Mouse (Mus musculus): Measurements from ENCODE around the gene Rasl10a. TPM values are rescaled to one million over a fixed set of nuclear protein-coding genes. Genes with fewer than 3 reads are reported as not detected.

The Rasl10a gene
- polyA plus RNA-seq, 1 experiment from 2014 or later = 1.1 TPM

DNA sequence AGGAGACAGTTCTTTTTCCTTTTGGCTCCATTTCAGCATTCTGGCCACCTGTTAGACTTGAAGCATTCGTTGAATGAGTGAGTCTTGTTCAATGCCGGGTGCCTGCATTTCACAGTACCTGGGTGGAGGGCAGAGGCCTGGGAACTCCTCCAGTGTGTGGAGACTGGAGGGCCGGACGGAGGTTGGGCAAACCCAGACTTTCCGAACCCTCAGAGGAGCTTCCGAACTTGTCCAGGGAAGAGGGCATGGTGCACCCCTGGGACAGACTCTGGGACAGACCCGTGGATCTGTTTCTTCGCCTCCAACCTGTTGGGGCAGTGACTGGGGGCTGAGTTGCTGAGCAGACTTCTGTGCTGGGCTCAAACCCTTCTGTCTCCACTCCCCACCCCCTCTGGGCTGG is 864 bp upstream of the Rasl10a start:
- H3K27me3 ChIP-seq (ENCODE audit: insufficient read depth, poor library complexity, severe bottlenecking) = peaks cover 75% of the 10 kb centered on the region
- peaks cover 50% of the 10 kb centered on the region for H3K4me1 ChIP-seq
- H3K4me3 ChIP-seq = no peak overlapping the region
- H3K9me3 ChIP-seq = peaks cover 2% of the 10 kb centered on the region; the same call in 1 of the 2 replicates
- WGBS = 59% methylated on average over 8 of the region's 8 CpGs
- 0 out of 2 replicates have a peak, but pooled peaks cover 5% of the 10 kb centered on the region for H3K36me3 ChIP-seq
- H3K27ac ChIP-seq = no peak overlapping the region
- DNase-seq (ENCODE audit: low spot score) = no peak

DNA sequence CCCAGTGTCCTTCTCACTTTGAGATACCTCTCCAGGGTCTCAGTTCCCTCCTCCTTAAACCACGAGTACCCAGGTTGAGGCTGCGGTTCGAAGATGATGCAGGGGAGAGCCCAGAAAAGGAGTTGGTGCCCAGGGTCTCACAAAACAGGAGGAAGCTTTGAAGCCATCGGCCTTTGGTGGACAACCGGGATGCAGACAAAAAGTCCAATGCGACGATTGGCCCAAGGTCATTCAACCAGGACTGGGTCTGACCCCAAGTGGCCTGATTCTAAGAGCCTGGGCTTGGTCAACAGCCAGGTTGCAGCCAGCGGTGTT is 430 bp upstream of the Rasl10a start:
- H3K9me3 ChIP-seq = peaks cover 2% of the 10 kb centered on the region; the same call in 1 of the 2 replicates
- H3K27me3 ChIP-seq (ENCODE audit: insufficient read depth, poor library complexity, severe bottlenecking) = peaks cover 79% of the 10 kb centered on the region
- 19% methylated on average over 8 of the region's 8 CpGs for WGBS
- DNase-seq (ENCODE audit: low spot score) = no peak
- peak overlapping the region; percentile 69; the same call in 1 of the 2 replicates for H3K27ac ChIP-seq
- H3K4me1 ChIP-seq = peaks cover 55% of the 10 kb centered on the region
- peak overlapping the region; percentile 66 for H3K4me3 ChIP-seq
- 0 out of 2 replicates have a peak, but pooled peaks cover 5% of the 10 kb centered on the region for H3K36me3 ChIP-seq

DNA sequence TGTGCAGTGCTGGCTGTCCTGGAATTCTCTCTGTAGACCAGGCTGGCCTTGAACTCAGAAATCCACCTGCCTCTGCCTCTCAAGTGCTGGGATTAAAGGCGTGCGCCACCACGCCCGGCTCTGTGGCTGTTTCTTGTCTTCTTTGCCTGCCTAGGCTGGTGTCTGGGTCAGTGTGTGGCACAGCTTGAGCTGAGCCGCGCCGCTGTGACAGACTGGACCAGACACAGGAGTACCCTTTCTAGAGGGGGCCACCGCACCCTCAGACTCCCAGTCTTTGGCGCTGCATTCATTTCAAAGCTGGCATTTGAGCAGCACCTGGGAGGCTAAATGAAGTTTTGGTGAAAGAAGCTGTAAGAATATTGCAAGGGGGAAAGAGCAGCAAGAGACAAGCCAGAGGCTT is 855 bp downstream of the Rasl10a start:
- Histone ChIP-seq H3K27ac (no peak overlapping the region), H3K36me3 (0 out of 2 replicates have a peak, but pooled peaks cover 8% of the 10 kb centered on the region), H3K27me3 (ENCODE audit: insufficient read depth, poor library complexity, severe bottlenecking) (peaks cover 92% of the 10 kb centered on the region), H3K9me3 (peaks cover 2% of the 10 kb centered on the region; the same call in 1 of the 2 replicates), H3K4me1 (peaks cover 67% of the 10 kb centered on the region), H3K4me3 (no peak overlapping the region; the same call in 1 of the 2 replicates)
- no peak for DNase-seq (ENCODE audit: low spot score)
- WGBS = 36% methylated on average over 9 of the region's 9 CpGs

DNA sequence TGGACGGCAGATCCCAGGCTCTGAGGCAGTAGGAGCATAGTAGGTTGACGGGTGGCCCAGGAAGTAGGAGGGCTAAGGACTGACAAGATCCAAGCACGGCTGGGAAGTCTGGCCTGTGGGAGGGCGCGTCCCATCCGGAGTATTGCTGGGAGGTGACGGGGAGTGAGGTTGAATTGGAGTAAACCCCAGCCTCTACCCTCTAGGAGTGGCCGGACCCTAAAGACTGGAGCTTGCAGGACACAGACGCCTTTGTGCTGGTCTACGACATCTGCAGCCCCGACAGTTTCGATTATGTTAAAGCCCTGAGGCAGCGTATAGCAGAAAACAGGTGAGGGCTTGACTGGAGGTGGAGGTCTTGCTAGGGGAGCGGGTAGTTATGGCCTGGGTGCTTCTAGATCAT is 1.3 kb downstream of the Rasl10a start:
- DNase-seq (ENCODE audit: low spot score) = no peak
- Histone ChIP-seq H3K4me3 (no peak overlapping the region), H3K27me3 (ENCODE audit: insufficient read depth, poor library complexity, severe bottlenecking) (peaks cover 94% of the 10 kb centered on the region), H3K27ac (no peak overlapping the region), H3K36me3 (0 out of 2 replicates have a peak, but pooled peaks cover 8% of the 10 kb centered on the region), H3K4me1 (peaks cover 72% of the 10 kb centered on the region), H3K9me3 (peaks cover 2% of the 10 kb centered on the region; the same call in 1 of the 2 replicates)
- 29% methylated on average over 14 of the region's 14 CpGs for WGBS

DNA sequence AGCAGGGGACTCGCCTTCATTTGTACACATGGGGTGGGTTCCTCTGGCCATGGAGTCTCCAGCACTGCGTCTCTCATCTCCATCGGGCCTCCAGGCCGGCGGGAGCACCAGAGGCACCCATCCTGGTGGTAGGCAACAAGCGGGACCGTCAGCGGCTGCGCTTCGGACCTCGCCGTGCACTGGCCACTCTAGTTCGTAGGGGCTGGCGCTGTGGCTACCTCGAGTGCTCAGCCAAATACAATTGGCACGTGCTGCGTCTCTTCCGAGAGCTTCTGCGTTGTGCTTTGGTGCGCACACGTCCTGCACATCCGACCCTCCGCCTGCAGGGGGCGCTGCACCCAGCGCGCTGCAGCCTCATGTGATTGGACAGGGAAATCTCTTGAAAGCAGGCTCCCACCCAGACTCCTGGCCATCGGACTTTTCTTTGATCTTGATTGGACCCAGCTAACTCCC is 1.8 kb downstream of the Rasl10a start:
- Histone ChIP-seq H3K36me3 (0 out of 2 replicates have a peak, but pooled peaks cover 8% of the 10 kb centered on the region), H3K9me3 (peaks cover 2% of the 10 kb centered on the region; the same call in 1 of the 2 replicates), H3K27ac (no peak overlapping the region), H3K4me1 (peaks cover 77% of the 10 kb centered on the region), H3K27me3 (ENCODE audit: insufficient read depth, poor library complexity, severe bottlenecking) (peaks cover 99% of the 10 kb centered on the region), H3K4me3 (0 out of 2 replicates have a peak overlapping the region, but pooled peaks have one; percentile 25)
- DNase-seq (ENCODE audit: low spot score) = no peak
- 11% methylated on average over 27 of the region's 27 CpGs for WGBS

DNA sequence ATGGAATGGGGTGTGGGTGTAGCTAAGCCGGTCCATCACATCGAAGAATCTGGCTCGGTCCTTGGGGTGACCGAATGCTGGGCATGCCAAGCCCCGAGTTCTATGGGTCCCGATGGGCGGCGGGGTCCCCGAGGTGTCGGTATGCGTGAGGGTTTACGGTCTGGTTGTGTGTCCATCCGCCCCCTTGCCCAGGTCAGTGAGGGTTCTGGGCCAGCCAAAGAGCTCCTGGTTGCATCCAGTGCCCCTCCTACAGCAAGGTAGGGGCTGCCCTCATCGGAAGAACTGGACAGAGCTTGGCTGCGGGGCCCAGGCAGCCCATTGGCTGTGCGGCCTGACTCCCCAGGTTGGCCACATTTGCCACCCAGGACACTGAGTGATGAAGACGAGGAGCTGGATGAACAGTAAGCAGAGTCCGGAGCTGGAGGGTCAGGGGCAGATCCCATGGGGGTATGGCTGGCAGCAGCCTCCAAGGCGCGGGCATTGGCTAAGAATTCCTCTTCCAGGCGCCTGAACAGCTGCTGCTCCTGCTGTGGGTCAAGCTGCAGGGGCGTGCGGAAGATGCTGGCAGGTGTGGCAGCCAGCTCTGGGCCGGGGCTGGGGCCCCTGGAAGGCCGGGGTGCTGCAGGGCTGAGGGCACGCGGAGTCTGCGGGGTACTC is 3.0 kb downstream of the Rasl10a start:
- DNase-seq (ENCODE audit: low spot score) = no peak
- Histone ChIP-seq H3K9me3 (peaks cover 2% of the 10 kb centered on the region; the same call in 1 of the 2 replicates), H3K36me3 (0 out of 2 replicates have a peak, but pooled peaks cover 8% of the 10 kb centered on the region), H3K4me1 (peaks cover 73% of the 10 kb centered on the region), H3K4me3 (peak overlapping the region; percentile 60), H3K27ac (peak overlapping the region; percentile 71; the same call in 1 of the 2 replicates), H3K27me3 (ENCODE audit: insufficient read depth, poor library complexity, severe bottlenecking) (peaks cover 89% of the 10 kb centered on the region)
- WGBS = 55% methylated on average over 28 of the region's 28 CpGs

DNA sequence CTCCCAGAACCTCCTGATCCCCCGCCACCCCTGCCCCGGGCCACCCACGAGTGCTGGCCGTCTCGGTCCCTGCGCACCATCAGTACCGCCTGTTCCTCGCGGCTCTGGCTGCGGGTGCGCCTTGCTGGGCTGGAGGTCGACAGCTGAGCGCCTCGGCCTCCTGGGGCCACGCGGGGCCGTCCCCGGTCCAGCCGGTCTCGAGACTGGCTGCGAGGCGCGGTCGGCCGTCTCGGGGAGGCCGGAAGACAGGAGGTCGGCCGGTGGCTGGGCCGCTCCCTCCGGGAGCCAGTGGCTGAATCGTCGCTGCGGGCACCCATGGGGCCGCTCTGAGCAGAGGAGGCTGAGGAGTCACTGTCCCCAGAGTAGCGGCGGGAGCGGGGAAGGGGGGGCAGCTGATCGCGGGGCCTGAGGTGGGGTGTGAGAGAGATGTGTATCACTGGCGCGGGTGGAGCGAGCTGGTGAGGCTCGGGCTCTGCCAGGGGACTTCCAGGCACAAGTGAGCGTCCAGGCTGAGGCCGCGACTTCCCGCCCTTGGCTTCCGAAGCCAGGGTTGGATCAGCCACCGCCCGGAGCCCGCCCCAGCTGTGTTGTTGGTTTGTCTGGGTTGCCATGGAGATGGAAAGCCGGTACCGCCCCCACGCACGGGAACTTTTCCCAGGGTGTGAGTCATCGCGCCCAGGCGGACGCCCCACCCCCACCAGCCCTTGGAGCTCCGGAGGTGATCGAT is 3.6 kb downstream of the Rasl10a start:
- WGBS = 2% methylated on average over 62 of the region's 62 CpGs
- Histone ChIP-seq H3K27ac (peak overlapping the region; percentile 71), H3K27me3 (ENCODE audit: insufficient read depth, poor library complexity, severe bottlenecking) (peaks cover 82% of the 10 kb centered on the region), H3K4me1 (peaks cover 66% of the 10 kb centered on the region), H3K36me3 (0 out of 2 replicates have a peak, but pooled peaks cover 8% of the 10 kb centered on the region), H3K4me3 (peak overlapping the region; percentile 60), H3K9me3 (peaks cover 2% of the 10 kb centered on the region; the same call in 1 of the 2 replicates)
- DNase-seq (ENCODE audit: low spot score) = peak; percentile 94

DNA sequence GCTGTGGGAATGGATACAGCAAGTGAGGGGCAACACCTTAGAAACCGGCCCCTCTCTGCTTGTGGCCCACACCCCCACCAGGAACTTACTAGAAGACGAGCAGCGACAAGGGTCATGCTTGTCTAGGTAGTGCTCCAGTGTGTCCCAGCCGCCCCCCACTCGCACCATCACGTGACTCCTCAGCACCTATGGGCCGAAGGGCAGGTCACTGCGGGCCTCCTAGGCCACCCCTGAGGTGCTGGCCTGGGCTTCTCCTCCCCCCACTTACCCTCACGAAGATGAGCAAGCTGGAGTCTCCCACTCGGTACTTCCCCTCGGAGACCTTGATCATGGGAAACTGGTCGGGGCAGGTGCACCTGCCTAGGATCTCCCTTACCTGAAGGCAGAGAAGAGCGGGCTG is 4.4 kb downstream of the Rasl10a start:
- Histone ChIP-seq H3K27me3 (ENCODE audit: insufficient read depth, poor library complexity, severe bottlenecking) (peaks cover 74% of the 10 kb centered on the region), H3K4me1 (peaks cover 63% of the 10 kb centered on the region), H3K27ac (peak overlapping the region; percentile 71; the same call in 1 of the 2 replicates), H3K4me3 (peak overlapping the region; percentile 60), H3K36me3 (0 out of 2 replicates have a peak, but pooled peaks cover 8% of the 10 kb centered on the region), H3K9me3 (peaks cover 2% of the 10 kb centered on the region; the same call in 1 of the 2 replicates)
- DNase-seq (ENCODE audit: low spot score) = no peak
- 21% methylated on average over 13 of the region's 13 CpGs for WGBS

DNA sequence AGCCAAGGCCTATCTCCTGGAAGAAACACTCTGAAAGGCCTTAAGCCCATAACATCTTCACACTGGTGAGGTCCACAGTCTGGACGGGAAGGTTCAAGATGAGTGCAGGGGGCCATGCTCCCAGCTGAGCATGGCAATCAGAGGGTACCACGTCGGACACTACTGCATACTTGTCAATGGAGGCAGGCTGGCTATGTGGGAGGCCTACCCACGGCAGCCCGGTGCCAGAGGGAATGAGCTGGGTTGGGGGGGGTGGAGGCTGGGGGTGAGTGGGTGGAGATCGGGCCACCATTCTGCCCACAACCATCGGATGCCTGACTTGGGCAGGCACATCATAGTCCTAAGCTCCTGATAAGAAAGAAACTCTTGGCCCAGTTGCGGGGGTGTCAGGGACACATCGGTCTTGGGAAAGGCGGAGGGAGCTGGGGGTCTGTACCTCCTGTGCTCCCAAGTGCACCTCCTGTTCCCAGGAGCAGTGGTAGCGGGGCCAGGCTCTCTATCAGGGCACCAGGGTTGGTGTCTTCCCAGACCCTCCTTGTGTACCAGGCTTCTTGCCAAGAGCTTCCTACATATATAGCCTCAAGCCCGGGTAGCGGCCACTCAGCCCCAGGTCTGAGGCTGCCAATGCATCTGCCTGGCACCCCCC is 5.1 kb downstream of the Rasl10a start:
- Histone ChIP-seq H3K27me3 (ENCODE audit: insufficient read depth, poor library complexity, severe bottlenecking) (peaks cover 68% of the 10 kb centered on the region), H3K4me1 (peaks cover 57% of the 10 kb centered on the region), H3K36me3 (peaks cover 13% of the 10 kb centered on the region), H3K9me3 (peaks cover 2% of the 10 kb centered on the region; the same call in 1 of the 2 replicates), H3K27ac (no peak overlapping the region), H3K4me3 (peak overlapping the region; percentile 60; the same call in 1 of the 2 replicates)
- WGBS = 66% methylated on average over 13 of the region's 13 CpGs
- no peak for DNase-seq (ENCODE audit: low spot score)

DNA sequence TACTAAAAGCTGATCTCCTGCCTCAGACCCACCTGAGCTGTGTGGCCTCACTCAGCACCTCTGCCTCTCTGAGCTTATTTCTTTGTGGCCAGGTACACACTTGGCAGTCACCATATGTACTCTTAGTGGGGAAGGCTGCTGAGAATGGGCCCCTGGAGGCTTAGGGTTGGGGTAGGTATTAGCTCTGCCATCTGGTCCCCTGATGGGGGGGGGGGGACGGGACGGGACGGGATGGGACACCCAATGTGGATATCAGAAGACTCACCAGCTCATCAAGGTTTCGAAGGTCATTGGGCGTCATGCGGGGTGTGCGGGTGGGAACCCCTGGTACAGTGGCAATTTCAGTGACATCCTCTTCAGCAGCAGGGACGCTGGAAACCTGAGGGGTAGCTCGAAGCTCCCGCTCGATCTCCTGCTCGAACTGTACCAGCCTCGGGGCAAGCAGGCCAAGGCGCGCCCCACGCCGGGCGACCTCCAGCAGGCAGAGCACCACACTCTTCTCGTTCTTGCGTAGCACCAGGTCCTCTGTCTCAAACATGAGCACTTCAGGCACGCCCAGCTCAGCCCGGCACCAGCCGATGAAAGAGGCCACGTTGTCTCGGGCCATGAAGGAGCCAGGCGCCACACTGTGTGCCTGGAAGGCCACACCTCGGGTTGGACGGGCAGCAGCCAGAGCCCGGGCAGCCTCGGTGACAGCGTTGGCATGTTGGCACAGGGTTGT is 5.8 kb downstream of the Rasl10a start:
- peaks cover 21% of the 10 kb centered on the region for H3K36me3 ChIP-seq
- H3K4me3 ChIP-seq = peak overlapping the region; percentile 77
- 57% methylated on average over 31 of the region's 31 CpGs for WGBS
- peaks cover 53% of the 10 kb centered on the region for H3K4me1 ChIP-seq
- peaks cover 61% of the 10 kb centered on the region for H3K27me3 ChIP-seq (ENCODE audit: insufficient read depth, poor library complexity, severe bottlenecking)
- no peak for DNase-seq (ENCODE audit: low spot score)
- peaks cover 2% of the 10 kb centered on the region; the same call in 1 of the 2 replicates for H3K9me3 ChIP-seq
- peak overlapping the region; percentile 30; the same call in 1 of the 2 replicates for H3K27ac ChIP-seq

DNA sequence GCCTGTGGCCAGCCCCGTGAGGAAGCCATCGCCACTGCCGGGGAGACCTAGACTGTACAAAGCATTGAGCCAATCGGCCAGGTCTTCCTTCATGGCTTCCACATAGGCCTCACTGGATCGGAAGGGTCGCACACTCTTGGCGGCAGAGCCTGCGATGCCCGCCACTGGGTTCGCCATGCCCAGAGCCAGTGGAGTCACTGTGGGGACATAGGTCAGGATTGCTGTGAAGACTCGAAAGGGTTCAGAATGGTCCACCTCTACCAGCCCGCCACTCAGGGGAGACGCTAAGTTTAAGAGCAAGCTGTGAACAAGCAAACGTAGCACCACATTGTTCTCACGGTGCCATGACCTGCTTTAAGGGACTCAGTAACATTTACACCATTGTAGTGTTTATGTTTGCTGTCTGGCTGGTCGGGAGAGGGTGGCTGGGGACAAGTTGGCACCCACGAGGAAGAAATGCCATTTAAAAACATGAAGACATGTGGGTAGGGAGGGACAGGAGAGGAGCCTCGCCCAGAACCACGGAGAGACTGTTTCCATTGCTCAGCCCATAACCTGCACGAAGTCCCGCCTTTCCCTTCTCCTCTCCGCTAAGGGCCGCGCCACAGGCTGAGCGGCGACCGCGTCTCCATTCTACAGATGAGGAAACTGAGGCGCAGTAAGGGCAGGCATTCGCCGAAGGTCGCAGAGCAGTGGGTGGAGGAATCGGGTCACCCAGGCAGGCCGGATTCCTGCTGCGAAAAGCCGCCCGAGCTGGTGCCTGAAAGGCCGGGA is 6.5 kb downstream of the Rasl10a start:
- 11% methylated on average over 38 of the region's 38 CpGs for WGBS
- Histone ChIP-seq H3K4me3 (peak overlapping the region; percentile 77), H3K36me3 (peaks cover 28% of the 10 kb centered on the region), H3K4me1 (peaks cover 47% of the 10 kb centered on the region), H3K9me3 (peaks cover 2% of the 10 kb centered on the region; the same call in 1 of the 2 replicates), H3K27ac (peak overlapping the region; percentile 86), H3K27me3 (ENCODE audit: insufficient read depth, poor library complexity, severe bottlenecking) (peaks cover 53% of the 10 kb centered on the region)
- DNase-seq (ENCODE audit: low spot score) = no peak
